Mouse (Mus musculus) E14TG2a.4 (cell line): ENCODE results near the gene Lrrc58.

ENCODE experiments used
- CTCF ChIP-seq: conservative IDR thresholded peaks from 2 replicates; pipeline ENCODE4 v1.5.1; 2014; ENCODE audit warnings: low read length
- NANOG ChIP-seq: IDR thresholded peaks from 2 replicates; pipeline ENCODE4 v1.6.1; 2014; ENCODE audit warnings: borderline replicate concordance, low read length, mixed read lengths
- POU5F1 ChIP-seq: IDR thresholded peaks from 2 replicates; pipeline ENCODE4 v1.6.1; 2014; ENCODE audit warnings: low read length, borderline replicate concordance

DNA sequence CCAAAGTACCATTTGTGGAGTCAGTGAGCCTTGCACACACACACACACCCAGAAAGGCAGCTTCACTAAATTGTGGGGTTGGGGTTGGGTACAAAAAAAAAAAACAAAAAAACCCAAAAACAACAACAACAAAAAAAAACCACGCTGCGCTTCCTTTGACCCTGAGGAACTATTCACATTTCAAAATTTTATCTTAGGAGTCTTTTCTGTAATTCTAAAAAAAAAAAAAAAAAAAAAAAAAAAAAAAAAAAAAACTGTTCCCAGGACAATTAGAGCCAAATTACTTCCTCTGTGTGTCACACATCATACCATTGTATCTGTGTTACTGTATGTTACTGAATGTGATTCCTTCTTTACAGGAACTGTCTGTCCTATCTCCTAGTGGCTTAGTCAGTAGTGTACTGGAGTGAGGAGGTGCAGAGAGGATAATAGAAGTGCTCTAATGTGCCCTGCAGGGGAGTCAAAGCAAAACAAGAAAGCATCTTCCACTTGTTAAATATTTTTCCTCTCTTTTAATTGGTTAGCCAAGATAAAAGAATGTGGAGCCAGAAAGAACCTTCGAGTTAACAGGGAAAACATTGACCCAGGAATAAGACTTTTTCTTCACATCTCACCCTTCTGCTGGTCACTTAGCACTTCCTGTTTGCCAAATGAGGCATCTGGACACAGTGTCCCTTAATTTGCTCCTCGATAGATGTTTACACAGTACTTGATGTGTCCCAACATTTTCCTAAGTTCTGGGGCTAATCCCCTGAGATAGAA lies 1.5 kb downstream of the Lrrc58 start:
- TF ChIP-seq CTCF = no peak
- no peak for TF ChIP-seq NANOG
- TF ChIP-seq POU5F1 = no peak
